Mouse (Mus musculus) ovary, adult 2 months (tissue): ENCODE measurements around the gene Hnf4a. TPM values are rescaled to one million over a fixed set of nuclear protein-coding genes. Genes with fewer than 3 reads are reported as not detected.

Source experiments
- polyA plus RNA-seq: library from polyadenylated mRNA; depleted of rRNA; stranded (reverse); fragments of >200 nt; gene quantifications from 2 replicates; pipeline ENCODE4 v1.2.3, GENCODE M21; 2012; rRNA removed

The Hnf4a gene
- polyA plus RNA-seq, result 1.7 and 1.9 TPM in 2 replicates

DNA sequence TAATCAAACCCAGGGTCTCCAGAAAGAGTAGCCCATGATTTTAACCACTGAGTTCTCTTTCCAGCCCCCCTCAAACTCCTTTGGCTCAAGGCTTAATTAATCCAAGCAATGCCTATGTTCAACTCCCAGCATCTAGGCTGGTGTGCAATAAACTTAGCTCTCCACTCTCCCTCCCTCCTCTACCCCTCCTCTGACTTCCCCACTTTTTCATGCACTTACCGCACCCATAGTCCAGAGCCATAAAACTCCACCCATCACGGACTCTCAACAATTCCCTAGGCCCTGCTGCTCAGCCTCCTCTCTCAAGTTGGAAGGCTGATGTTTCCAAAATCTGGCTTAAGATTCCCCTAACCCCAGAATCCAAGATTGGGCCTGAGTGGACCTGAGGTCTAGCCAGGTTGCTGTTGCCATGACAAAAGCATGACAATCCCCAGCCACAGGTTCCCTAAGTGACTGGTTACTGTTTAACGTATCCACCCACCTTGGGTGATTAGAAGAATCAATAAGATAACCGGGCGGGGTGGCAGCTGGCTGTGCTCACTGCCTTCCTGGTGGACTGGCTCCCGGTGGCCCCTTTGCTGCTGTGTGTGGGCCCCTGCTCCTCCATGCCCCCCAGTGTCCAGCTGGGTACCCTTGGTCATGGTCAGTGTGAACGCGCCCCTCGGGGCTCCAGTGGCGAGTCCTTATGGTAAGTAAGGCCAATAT lies at the start of gene Hnf4a:
Gene Hnf4a, plus strand, starts transcription at position 509 of the 705 bp plus-strand sequence.

DNA sequence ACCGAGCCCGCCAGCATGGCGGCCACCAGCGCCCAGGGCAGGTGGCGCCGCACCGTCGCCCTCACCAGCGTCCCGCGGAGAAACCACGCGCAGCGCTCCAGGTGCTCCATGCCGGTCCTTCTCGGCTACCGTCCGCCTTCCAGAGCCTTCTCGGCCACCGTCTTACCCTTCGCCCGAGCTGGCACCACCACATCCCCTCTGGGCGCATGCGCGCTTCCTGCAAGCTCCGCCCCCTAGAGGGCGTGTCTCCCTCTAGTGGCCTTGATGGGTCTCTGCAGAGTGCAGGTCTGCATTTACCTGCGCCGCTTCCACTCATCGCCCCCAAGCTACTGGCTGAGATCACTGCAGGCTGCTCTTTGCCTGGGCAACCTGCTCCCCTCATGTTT lies 34.1 kb upstream of the Hnf4a start, which contains the start of gene Fitm2:
Gene Fitm2, minus strand, starts transcription at position 164 of the 386 bp plus-strand sequence.

DNA sequence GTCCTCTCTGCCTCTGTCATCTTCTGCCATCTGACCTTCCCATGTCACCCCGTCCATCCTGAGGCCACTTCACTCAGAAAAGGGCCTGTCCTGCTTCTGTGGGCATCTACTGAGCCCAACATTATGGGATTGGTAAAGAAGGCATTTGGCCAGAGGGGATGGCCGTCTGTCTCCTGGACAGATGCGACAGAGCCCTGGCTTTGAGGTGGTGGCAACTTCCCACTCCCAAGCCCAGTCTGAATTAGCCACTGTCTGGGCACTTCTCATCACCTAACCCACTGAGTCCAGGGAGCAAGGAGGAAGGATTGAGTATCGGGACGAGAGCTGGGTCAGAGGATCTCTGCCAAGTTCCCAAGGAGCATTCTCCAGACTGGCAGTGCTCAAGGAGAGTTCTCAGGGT lies 14.6 kb upstream of the Hnf4a start, which contains the start of gene R3hdml:
Gene R3hdml, plus strand, starts transcription at position 301 of the 400 bp plus-strand sequence.

DNA sequence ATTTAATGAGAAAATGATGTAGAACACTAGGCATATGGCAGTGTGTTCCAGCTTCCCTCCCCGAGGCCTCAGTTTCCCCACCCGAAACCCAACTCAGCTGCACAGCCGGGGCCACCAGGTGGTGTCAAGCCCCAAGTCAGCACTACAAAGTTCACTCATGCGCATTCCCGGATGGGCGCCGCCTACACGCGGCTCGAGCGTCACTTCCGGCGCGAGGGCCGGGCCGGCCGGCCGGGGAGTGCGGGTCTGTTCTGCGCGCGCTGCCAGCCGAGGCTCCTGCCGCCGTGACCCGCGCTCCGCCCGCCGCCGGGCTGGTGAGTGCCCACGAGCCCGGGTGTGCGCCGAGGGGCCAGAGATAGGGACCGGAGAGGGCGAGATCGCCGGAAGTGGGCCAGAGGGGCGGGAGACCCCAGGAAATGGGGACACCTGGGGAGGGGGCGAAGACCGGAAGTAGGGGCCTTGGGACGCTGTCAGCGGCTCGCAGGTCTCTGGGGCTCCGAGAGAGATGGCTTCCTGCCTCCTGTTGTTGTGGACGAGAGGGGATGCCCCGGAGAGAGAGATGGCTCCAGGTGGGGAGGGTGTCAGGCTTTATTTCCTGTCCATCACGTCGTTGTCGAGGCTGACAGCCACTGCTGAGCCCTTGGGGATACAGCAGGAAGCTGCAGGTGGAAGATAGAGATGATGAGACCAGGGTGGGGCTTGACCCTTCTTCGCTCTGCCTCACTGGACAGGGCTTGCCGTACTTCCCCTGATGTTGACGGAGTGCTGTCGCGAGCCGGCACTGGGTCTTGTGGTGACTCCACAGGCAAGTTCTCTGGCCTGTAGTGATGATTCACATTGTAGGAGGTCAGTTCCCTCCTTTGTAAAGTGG lies 95.7 kb downstream of the Hnf4a start, which contains the start of gene Ttpal:
Gene Ttpal, plus strand, starts transcription at position 214 of the 871 bp plus-strand sequence.

Other genes starting within 250 kb of the Hnf4a start
- 61.7 and 96.2 TPM in 2 replicates for gene Jph2, start 108.8 kb upstream of the Hnf4a start, polyA plus RNA-seq
- 12.2 and 17.4 TPM in 2 replicates for gene Oser1, start 82.1 kb upstream of the Hnf4a start, polyA plus RNA-seq
- 4.2 and 6.4 TPM in 2 replicates for gene Gdap1l1, start 68.3 kb upstream of the Hnf4a start, polyA plus RNA-seq
- 16.3 and 18.7 TPM in 2 replicates for gene Fitm2, start 34.2 kb upstream of the Hnf4a start, polyA plus RNA-seq
- gene R3hdml, start 14.5 kb upstream of the Hnf4a start, polyA plus RNA-seq, result 1.5 and 1.8 TPM in 2 replicates
- gene Ttpal, start 95.5 kb downstream of the Hnf4a start, polyA plus RNA-seq, result 28.1 and 30.3 TPM in 2 replicates
- 418 and 494 TPM in 2 replicates for gene Serinc3, start 138.3 kb downstream of the Hnf4a start, polyA plus RNA-seq
- gene Pkig, start 151.6 kb downstream of the Hnf4a start, polyA plus RNA-seq, result 131 and 142 TPM in 2 replicates
- gene Ada, start 243.4 kb downstream of the Hnf4a start, polyA plus RNA-seq, result 11.3 and 14.5 TPM in 2 replicates